Comparison of ENCODE assay signal across 25 mouse cellular contexts in genomic region chr1:194984914-194985313, GRCm38 (mm10).
"Had no signal": no experiment of that assay in that cellular context is flagged by ENCODE, and none has a peak within 500 bp of the region (broad histone marks: within the 10 kb centered on the region; RNA-seq: fewer than 3 reads in every experiment).

No protein-coding gene starts in this region.

- H3K27me3 ChIP-seq: heart, embryonic 13.5 days; heart, embryonic 15.5 days; hindbrain, embryonic 13.5 days; hindbrain, embryonic 15.5 days; kidney, embryonic 15.5 days; limb, embryonic 13.5 days; limb, embryonic 15.5 days; liver, embryonic 13.5 days had no signal

- DNase-seq: gastrocnemius, adult 2 months; gastrocnemius, postnatal 10 days; gastrocnemius, postnatal 25 days; heart, postnatal 14 days; heart, postnatal 36 days; kidney, adult 11 months; kidney, adult 2 months; kidney, adult 9 months; kidney, postnatal 14 days; kidney, postnatal 36 days; layer of hippocampus, adult 9-11 months; layer of hippocampus, postnatal 36 days; left cerebral cortex, postnatal 4 days; liver, embryonic 13.5 days had no signal

- H3K4me2 ChIP-seq: heart, embryonic 13.5 days; heart, embryonic 15.5 days; hindbrain, embryonic 13.5 days; hindbrain, embryonic 15.5 days; kidney, embryonic 15.5 days; limb, embryonic 13.5 days; limb, embryonic 15.5 days; liver, embryonic 13.5 days had no signal

- ATAC-seq: hindbrain, postnatal 0 days; intestine, embryonic 16.5 days had no signal

- H3K4me1 ChIP-seq: hindbrain, embryonic 13.5 days; hindbrain, embryonic 15.5 days; kidney, embryonic 15.5 days; limb, embryonic 13.5 days; limb, embryonic 15.5 days had no signal

- H3K36me3 ChIP-seq: heart, embryonic 10.5 days; heart, embryonic 13.5 days; heart, embryonic 15.5 days; hindbrain, embryonic 13.5 days; hindbrain, embryonic 15.5 days; kidney, embryonic 15.5 days; limb, embryonic 13.5 days; limb, embryonic 15.5 days; liver, embryonic 13.5 days had no signal

- H3K9me3 ChIP-seq: heart, embryonic 10.5 days; heart, embryonic 13.5 days; heart, embryonic 15.5 days; hindbrain, embryonic 13.5 days; hindbrain, embryonic 15.5 days; kidney, embryonic 15.5 days; limb, embryonic 13.5 days; limb, embryonic 15.5 days; liver, embryonic 13.5 days had no signal

- H3K4me3 ChIP-seq: gastrocnemius, adult 2 months; heart, embryonic 10.5 days; heart, embryonic 13.5 days; heart, embryonic 15.5 days; hindbrain, embryonic 13.5 days; hindbrain, embryonic 15.5 days; kidney, embryonic 15.5 days; limb, embryonic 13.5 days; limb, embryonic 15.5 days; liver, embryonic 13.5 days had no signal

- H3K9ac ChIP-seq: heart, embryonic 13.5 days; heart, embryonic 15.5 days; hindbrain, embryonic 13.5 days; hindbrain, embryonic 15.5 days; kidney, embryonic 15.5 days; limb, embryonic 13.5 days; limb, embryonic 15.5 days; liver, embryonic 13.5 days had no signal

- H3K27ac ChIP-seq: heart, embryonic 10.5 days; heart, embryonic 13.5 days; heart, embryonic 15.5 days; hindbrain, embryonic 13.5 days; hindbrain, embryonic 15.5 days; hindbrain, postnatal 0 days; kidney, embryonic 15.5 days; kidney, postnatal 0 days; limb, embryonic 13.5 days; limb, embryonic 15.5 days had no signal
